Mouse (Mus musculus) CH12.LX (cell line): Measurements from ENCODE around the gene Atxn7l1. TPM values are rescaled to one million over a fixed set of nuclear protein-coding genes. Genes with fewer than 3 reads are reported as not detected.

Experiments
- DNase-seq: peaks from one replicate; pipeline ENCODE4 v3.0.0-alpha.2; 2013; ENCODE audit errors: extremely low read depth
- H3K27ac ChIP-seq: 2 replicates; pipeline ENCODE4 v1.5.1; 2012; ENCODE audit warnings: low read depth, mild to moderate bottlenecking, control low read depth, moderate library complexity; ENCODE audit not compliant: insufficient read depth
- H3K27me3 ChIP-seq: replicated peaks from 2 replicates; pipeline ENCODE3; 2012; ENCODE audit warnings: inconsistent platforms
- H3K36me3 ChIP-seq, 2 experiments: replicated peaks in 1 of 2; 2 replicates each; pipeline versions ENCODE3 to v1.6.1; 2012; ENCODE audit warnings: inconsistent platforms in 1 of 2, low read length in 1 of 2, mild to moderate bottlenecking in 1 of 2, mixed read lengths in 1 of 2, moderate library complexity in 1 of 2; ENCODE audit not compliant: control insufficient read depth in 1 of 2, insufficient read depth in 1 of 2
- H3K4me1 ChIP-seq, 2 experiments: 2 replicates each; pipeline ENCODE4 v1.6.1; 2012; ENCODE audit warnings: inconsistent platforms in 1 of 2, moderate library complexity in 1 of 2; ENCODE audit not compliant: insufficient read depth in 2 of 2, control insufficient read depth in 1 of 2
- H3K4me2 ChIP-seq: 2 replicates; pipeline ENCODE4 v1.6.1; 2012; ENCODE audit warnings: low read depth, mild to moderate bottlenecking, control low read depth; ENCODE audit not compliant: poor library complexity, insufficient read depth, severe bottlenecking
- H3K4me3 ChIP-seq, 3 experiments: fragments of 150-350 bp in 1 of 3; sonication (generic) in 1 of 3; replicated peaks in 1 of 3; 2 replicates each; pipeline versions ENCODE3 to v1.5.1; 2011 to 2012; ENCODE audit warnings: low read depth in 2 of 3, low read length in 2 of 3, mild to moderate bottlenecking in 2 of 3, moderate library complexity in 2 of 3, control low read depth in 1 of 3, improper control_type of control experiment in 1 of 3, inconsistent platforms in 1 of 3, mixed read lengths in 1 of 3; ENCODE audit not compliant: poor library complexity in 1 of 3
- H3K79me2 ChIP-seq: replicated peaks from 2 replicates; pipeline ENCODE4 v1.6.1; 2012; ENCODE audit warnings: mild to moderate bottlenecking, moderate library complexity; ENCODE audit not compliant: control insufficient read depth, poor library complexity, insufficient read depth, severe bottlenecking; ENCODE audit errors: extremely low read depth
- H3K9ac ChIP-seq: 2 replicates; pipeline ENCODE4 v1.6.1; 2012; ENCODE audit warnings: low read depth, mild to moderate bottlenecking, control low read depth, moderate library complexity; ENCODE audit not compliant: insufficient read depth
- H3K9me3 ChIP-seq: replicated peaks from 2 replicates; pipeline ENCODE3; 2012; ENCODE audit warnings: low read length, inconsistent platforms, mixed read lengths
- BHLHE40 ChIP-seq: IDR thresholded peaks from 2 replicates; pipeline ENCODE4 v1.6.1; 2011; ENCODE audit warnings: mild to moderate bottlenecking, low read depth, low read length, improper control_type of control experiment
- CHD1 ChIP-seq: IDR thresholded peaks from 2 replicates; pipeline ENCODE4 v1.6.1; 2012; ENCODE audit warnings: low read depth, low read length, improper control_type of control experiment, inconsistent platforms
- CHD2 ChIP-seq: IDR thresholded peaks from 2 replicates; pipeline ENCODE4 v1.6.1; 2011; ENCODE audit warnings: low read length, improper control_type of control experiment
- CTCF ChIP-seq, 2 experiments: IDR thresholded peaks in 1 of 2; conservative IDR thresholded peaks in 1 of 2; 2 replicates each; pipeline ENCODE4 v1.5.1; 2011 to 2012; ENCODE audit warnings: low read depth in 2 of 2, low read length in 2 of 2, improper control_type of control experiment in 1 of 2, inconsistent platforms in 1 of 2, mild to moderate bottlenecking in 1 of 2, moderate library complexity in 1 of 2
- E2F4 ChIP-seq: IDR thresholded peaks from 2 replicates; pipeline ENCODE4 v1.6.1; 2011; ENCODE audit warnings: low read depth, low read length, improper control_type of control experiment; ENCODE audit not compliant: insufficient replicate concordance
- EP300 ChIP-seq: IDR thresholded peaks from 2 replicates; pipeline ENCODE4 v1.6.1; 2011; ENCODE audit warnings: low read length, improper control_type of control experiment
- ETS1 ChIP-seq: conservative IDR thresholded peaks from 2 replicates; pipeline ENCODE4 v1.6.1; 2012; ENCODE audit warnings: low read depth, mild to moderate bottlenecking, inconsistent platforms, low read length, improper control_type of control experiment, moderate library complexity
- GABPA ChIP-seq: IDR thresholded peaks from 2 replicates; pipeline ENCODE4 v1.6.1; 2012; ENCODE audit warnings: low read depth, low read length, improper control_type of control experiment, inconsistent platforms; ENCODE audit not compliant: insufficient replicate concordance
- JUND ChIP-seq: conservative IDR thresholded peaks from 2 replicates; pipeline ENCODE4 v1.6.1; 2011; ENCODE audit warnings: low read depth, low read length, improper control_type of control experiment
- MAFK ChIP-seq: IDR thresholded peaks from 2 replicates; pipeline ENCODE4 v1.6.1; 2011; ENCODE audit warnings: low read length, improper control_type of control experiment; ENCODE audit not compliant: insufficient replicate concordance
- MAX ChIP-seq: IDR thresholded peaks from 2 replicates; pipeline ENCODE4 v1.6.1; 2011; ENCODE audit warnings: low read length, improper control_type of control experiment
- MXI1 ChIP-seq: IDR thresholded peaks from 2 replicates; pipeline ENCODE4 v1.6.1; 2011; ENCODE audit warnings: mild to moderate bottlenecking, low read depth, low read length, improper control_type of control experiment
- MYC ChIP-seq: IDR thresholded peaks from 2 replicates; pipeline ENCODE4 v1.6.1; 2011; ENCODE audit warnings: low read depth, mild to moderate bottlenecking, improper control_type of control experiment, low read length
- PAX5 ChIP-seq: IDR thresholded peaks from 2 replicates; pipeline ENCODE4 v1.6.1; 2012; ENCODE audit warnings: low read length, inconsistent platforms, mixed read lengths
- RCOR1 ChIP-seq: conservative IDR thresholded peaks from 2 replicates; pipeline ENCODE4 v1.6.1; 2012; ENCODE audit warnings: low read depth, mild to moderate bottlenecking, inconsistent platforms, low read length, improper control_type of control experiment
- TCF12 ChIP-seq: IDR thresholded peaks from 2 replicates; pipeline ENCODE4 v1.6.1; 2014; ENCODE audit warnings: low read depth, mild to moderate bottlenecking, inconsistent platforms, low read length, improper control_type of control experiment
- UBTF ChIP-seq: IDR thresholded peaks from 2 replicates; pipeline ENCODE4 v1.6.1; 2012; ENCODE audit warnings: low read depth, mild to moderate bottlenecking, inconsistent platforms, low read length, improper control_type of control experiment, moderate library complexity
- USF2 ChIP-seq: conservative IDR thresholded peaks from 2 replicates; pipeline ENCODE4 v1.6.1; 2011; ENCODE audit warnings: low read depth, low read length, improper control_type of control experiment
- ZC3H11A ChIP-seq: IDR thresholded peaks from 2 replicates; pipeline ENCODE4 v1.6.1; 2012; ENCODE audit warnings: low read depth, mild to moderate bottlenecking, inconsistent platforms, low read length, improper control_type of control experiment
- ZNF384 ChIP-seq: IDR thresholded peaks from 2 replicates; pipeline ENCODE4 v1.6.1; 2012; ENCODE audit warnings: low read depth, low read length, improper control_type of control experiment, inconsistent platforms
- dilution Hi-C: fragments of 300-500 bp; cut with MboI; formaldehyde crosslinking; loops from 2 replicates; pipeline ENCODE4 v1.14.3; 2020; ENCODE audit warnings: low sequenced_read_pairs; ENCODE audit not compliant: extremely low pct_unique_long_range_greater_than_20kb, extremely low pct_ligation_motif_present
- in situ Hi-C: fragments of 300-500 bp; cut with MboI; formaldehyde crosslinking; loops from 3 replicates; pipeline ENCODE4 v1.14.3; 2019; ENCODE audit warnings: low sequenced_read_pairs, low pct_ligation_motif_present, low pct_unique_long_range_greater_than_20kb, mixed read lengths
- polyA plus RNA-seq: library from polyadenylated mRNA; unstranded; fragments of >175 nt; gene quantifications from 2 replicates; pipeline ENCODE4 v1.2.1, GENCODE M21; 2012; ENCODE audit warnings: low read depth; ENCODE audit not compliant: insufficient read length
- total RNA-seq, 2 experiments: library from RNA; depleted of rRNA; stranded (reverse); fragments of 300-350 nt in 1 of 2; fragments of >200 nt in 1 of 2; gene quantifications; 2 replicates each; pipeline ENCODE4 v1.2.3; 2012 to 2014

The Atxn7l1 gene
- total and polyA plus RNA-seq, 3 experiments = 8.6 to 55.7 (median 9.0) TPM

- TF ChIP-seq CHD2 = no peak
- TF ChIP-seq ZNF384 = peak; percentile 98
- TF ChIP-seq E2F4 = no peak
- TF ChIP-seq ZC3H11A = no peak
- TF ChIP-seq RCOR1 = peak; percentile 72
- peak; percentile 89 for TF ChIP-seq TCF12
- no peak for TF ChIP-seq GABPA
Observed at GRCm38 (mm10) chr12:33175621-33176554, 28.4 kb downstream of the Atxn7l1 start (continued).

- peak overlapping the region; percentile 39 for H3K9ac ChIP-seq
- dilution Hi-C loops (no loop called here), in situ Hi-C loops (no loop called here)
- TF ChIP-seq CHD1 (0 out of 2 replicates have a peak, but pooled peaks have one; percentile 9), RCOR1 (no peak)
- no peak for DNase-seq
- H3K36me3 ChIP-seq = peaks cover 4 to 42% of the 10 kb centered on the region in 2 experiments
- peaks cover 54% of the 10 kb centered on the region for H3K79me2 ChIP-seq
- H3K27ac ChIP-seq = peak overlapping the region; percentile 73
- H3K4me2 ChIP-seq = peak overlapping the region; percentile 89
- no peaks in the 10 kb centered on the region for H3K9me3 ChIP-seq
- H3K4me1 ChIP-seq = peaks cover 43 to 87% of the 10 kb centered on the region in 2 experiments
- peak overlapping the region; percentile 11 to 32 (median 26) for H3K4me3 ChIP-seq
- no peaks in the 10 kb centered on the region for H3K27me3 ChIP-seq
Observed at GRCm38 (mm10) chr12:33176555-33176900, 29.0 kb downstream of the Atxn7l1 start.

DNA sequence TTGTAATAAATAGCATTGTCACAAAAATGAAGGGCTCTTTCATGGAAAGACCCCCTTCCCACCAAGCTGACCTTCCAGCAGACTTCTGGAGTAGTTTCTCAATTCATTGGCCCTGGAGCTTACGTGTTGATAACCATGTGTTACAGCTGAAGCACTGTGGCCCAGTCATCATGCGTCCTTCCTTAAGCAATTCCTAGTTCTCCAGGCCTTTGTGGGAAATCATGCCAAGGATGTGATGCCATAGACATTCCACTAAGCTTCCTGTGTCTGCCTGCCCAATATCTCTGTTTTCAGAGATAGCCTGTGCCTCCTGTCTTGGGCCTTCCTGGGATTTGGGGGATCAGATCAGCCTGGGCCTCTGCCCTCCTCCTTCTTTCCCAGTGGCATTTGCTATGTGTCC, 32.9 kb downstream of the Atxn7l1 start:
- no peak overlapping the region for H3K4me2 ChIP-seq
- no peak overlapping the region for H3K27ac ChIP-seq
- peaks cover 56% of the 10 kb centered on the region for H3K79me2 ChIP-seq
- no peaks in the 10 kb centered on the region for H3K9me3 ChIP-seq
- no peak for DNase-seq
- H3K4me1 ChIP-seq = peaks cover 30 to 85% of the 10 kb centered on the region in 2 experiments
- no peak overlapping the region for H3K4me3 ChIP-seq
- peaks cover 4 to 53% of the 10 kb centered on the region in 2 experiments for H3K36me3 ChIP-seq
- in situ Hi-C loops = no loop called here
- no peak overlapping the region for H3K9ac ChIP-seq
- dilution Hi-C loops = no loop called here
- no peaks in the 10 kb centered on the region for H3K27me3 ChIP-seq
- no peak for TF ChIP-seq UBTF
- no peak for TF ChIP-seq ETS1
- TF ChIP-seq PAX5 = no peak
- TF ChIP-seq E2F4 = no peak
- no peak for TF ChIP-seq EP300
- no peak for TF ChIP-seq MXI1
- TF ChIP-seq USF2 = no peak
- TF ChIP-seq RCOR1 = no peak
- no peak for TF ChIP-seq MAX
- TF ChIP-seq MYC = no peak
- no peak for TF ChIP-seq ZNF384
- no peak for TF ChIP-seq BHLHE40
- TF ChIP-seq CHD1 = no peak
- no peak for TF ChIP-seq MAFK
- TF ChIP-seq CTCF (conservative IDR thresholded peaks at IDR 0.05 in 1 of 2, IDR thresholded peaks at IDR 0.05 in 1 of 2; ENCODE audit: low read depth in 2 of 2, low read length in 2 of 2) = no peak
- no peak for TF ChIP-seq ZC3H11A
- TF ChIP-seq JUND = no peak
